Mouse (Mus musculus) stomach, embryonic 15.5 days (tissue): Measurements from ENCODE around the gene Nudt5. TPM values are rescaled to one million over a fixed set of nuclear protein-coding genes. Genes with fewer than 3 reads are reported as not detected.
A peak's percentile ranks its signal among the peaks of the same experiment; 100 is the strongest.
"Not testable (repeated sequence)": the region's sequence is repeated elsewhere in the genome, so short reads cannot be mapped to it uniquely, and the experiment has no call there.

ENCODE experiments used
- ATAC-seq: fragments of 200-750 bp; cut with Nextera tagmentation; 2 replicates; pipeline ENCODE4 v1.8.0; 2017; ENCODE audit warnings: low read depth, moderate number of reproducible peaks, moderate TSS enrichment; ENCODE audit not compliant: insufficient read depth, low FRiP score
- H3K27ac ChIP-seq: fragments of 300-500 bp; sonication (generic); 2 replicates; pipeline ENCODE4 v1.5.1; 2015; ENCODE audit warnings: mild to moderate bottlenecking, inconsistent platforms
- H3K27me3 ChIP-seq: fragments of 300-500 bp; sonication (generic); replicated peaks from 2 replicates; pipeline ENCODE4 v1.6.1; 2015; ENCODE audit warnings: inconsistent platforms
- H3K36me3 ChIP-seq: fragments of 300-500 bp; sonication (generic); 2 replicates; pipeline ENCODE4 v1.6.1; 2015; ENCODE audit warnings: inconsistent platforms
- H3K4me1 ChIP-seq: fragments of 300-500 bp; sonication (generic); 2 replicates; pipeline ENCODE4 v1.6.1; 2015; ENCODE audit warnings: inconsistent platforms
- H3K4me2 ChIP-seq: fragments of 300-500 bp; sonication (generic); 2 replicates; pipeline ENCODE4 v1.6.1; 2015; ENCODE audit warnings: mild to moderate bottlenecking, inconsistent platforms
- H3K4me3 ChIP-seq: fragments of 300-500 bp; sonication (generic); replicated peaks from 2 replicates; pipeline ENCODE4 v1.5.1; 2015; ENCODE audit warnings: inconsistent platforms
- H3K9ac ChIP-seq: fragments of 300-500 bp; sonication (generic); 2 replicates; pipeline ENCODE4 v1.6.1; 2015; ENCODE audit warnings: inconsistent platforms
- H3K9me3 ChIP-seq: fragments of 300-500 bp; sonication (generic); 2 replicates; pipeline ENCODE4 v1.6.1; 2016; ENCODE audit warnings: inconsistent platforms
- WGBS: fragments of 180-500 bp; shearing (Covaris S2); methylation state at CpG from one replicate; pipeline ENCODE4 v1.1.7; 2015; 5-methylcytosine and 5-hydroxymethylcytosine counted together
- polyA plus RNA-seq: library from polyadenylated mRNA; unstranded; fragments of >200 nt; fragmentation: Nextera tagmentation; extraction: Ambion mirVana; gene quantifications from 2 replicates; pipeline ENCODE4 v1.2.1, GENCODE M21; 2015

Gene Nudt5
- 72.9 and 76.4 TPM in 2 replicates for polyA plus RNA-seq

GRCm38 (mm10) chr2:5844873-5845631, at the start of gene Nudt5, which contains the start of gene Cdc123:
Nudt5 (plus strand) TSS chr2:5845019.
Cdc123 (minus strand) TSS chr2:5845164.
- WGBS, result under 1% methylated on average over 53 of the region's 53 CpGs
- Histone ChIP-seq H3K4me1 (peaks cover 6% of the 10 kb centered on the region; the same call in 1 of the 2 replicates), H3K36me3 (peaks cover 14% of the 10 kb centered on the region), H3K27me3 (no peaks in the 10 kb centered on the region), H3K4me3 (peak within 1 kb of the TSS; percentile 83), H3K27ac (peak within 1 kb of the TSS; percentile 96), H3K4me2 (peak within 1 kb of the TSS; percentile 52), H3K9ac (peak within 1 kb of the TSS; percentile 79), H3K9me3 (no peaks in the 10 kb centered on the region)
- ATAC-seq, result peak; percentile 94

GRCm38 (mm10) chr2:5797816-5798672, 46.8 kb upstream of the Nudt5 start:
- H3K4me1 ChIP-seq, result no peaks in the 10 kb centered on the region
- H3K9me3 ChIP-seq, result no peaks in the 10 kb centered on the region
- H3K27me3 ChIP-seq, result no peaks in the 10 kb centered on the region
- no peak overlapping the region for H3K4me2 ChIP-seq
- ATAC-seq, result no peak
- no peak overlapping the region for H3K4me3 ChIP-seq
- peaks cover 37% of the 10 kb centered on the region for H3K36me3 ChIP-seq
- WGBS, result 77% methylated on average over 11 of the region's 11 CpGs
- H3K9ac ChIP-seq, result no peak overlapping the region
- no peak overlapping the region for H3K27ac ChIP-seq

- Histone ChIP-seq H3K4me3 (no peak overlapping the region), H3K9ac (no peak overlapping the region), H3K36me3 (peaks cover 23% of the 10 kb centered on the region), H3K27ac (peak overlapping the region; percentile 63), H3K9me3 (no peaks in the 10 kb centered on the region), H3K4me1 (no peaks in the 10 kb centered on the region), H3K4me2 (no peak overlapping the region), H3K27me3 (no peaks in the 10 kb centered on the region)
- 55% methylated on average over 9 of the region's 9 CpGs for WGBS
- no peak for ATAC-seq
Measured at GRCm38 (mm10) chr2:5801182-5801640, 43.6 kb upstream of the Nudt5 start.

- Histone ChIP-seq H3K9me3 (no peaks in the 10 kb centered on the region), H3K27ac (peak overlapping the region; percentile 63), H3K4me3 (no peak overlapping the region), H3K36me3 (peaks cover 15% of the 10 kb centered on the region), H3K27me3 (no peaks in the 10 kb centered on the region), H3K9ac (no peak overlapping the region), H3K4me1 (no peaks in the 10 kb centered on the region), H3K4me2 (no peak overlapping the region)
- WGBS, result 86% methylated on average over 10 of the region's 10 CpGs
- no peak for ATAC-seq
Measured at GRCm38 (mm10) chr2:5801927-5802590, 42.8 kb upstream of the Nudt5 start.

GRCm38 (mm10) chr2:5804440-5805045, 40.3 kb upstream of the Nudt5 start:
- no peak overlapping the region for H3K4me3 ChIP-seq
- no peaks in the 10 kb centered on the region for H3K27me3 ChIP-seq
- no peak for ATAC-seq
- no peak overlapping the region for H3K4me2 ChIP-seq
- H3K4me1 ChIP-seq, result no peaks in the 10 kb centered on the region
- no peak overlapping the region for H3K27ac ChIP-seq
- 87% methylated on average over 6 of the region's 6 CpGs for WGBS
- H3K36me3 ChIP-seq, result peaks cover 8% of the 10 kb centered on the region
- no peak overlapping the region for H3K9ac ChIP-seq
- no peaks in the 10 kb centered on the region for H3K9me3 ChIP-seq

GRCm38 (mm10) chr2:5805228-5805627, 39.6 kb upstream of the Nudt5 start:
- no peak overlapping the region for H3K4me3 ChIP-seq
- ATAC-seq, result no peak
- no peak overlapping the region for H3K9ac ChIP-seq
- no peak overlapping the region for H3K27ac ChIP-seq
- 88% methylated on average over 7 of the region's 7 CpGs for WGBS
- no peak overlapping the region for H3K4me2 ChIP-seq
- H3K27me3 ChIP-seq, result no peaks in the 10 kb centered on the region
- no peaks in the 10 kb centered on the region for H3K9me3 ChIP-seq
- no peaks in the 10 kb centered on the region for H3K4me1 ChIP-seq
- H3K36me3 ChIP-seq, result peaks cover 8% of the 10 kb centered on the region

GRCm38 (mm10) chr2:5806201-5806600, 38.6 kb upstream of the Nudt5 start:
- not testable (repeated sequence) for H3K4me3 ChIP-seq

GRCm38 (mm10) chr2:5810036-5810718, 34.6 kb upstream of the Nudt5 start:
- Histone ChIP-seq H3K27ac (no peak overlapping the region), H3K36me3 (peaks cover 13% of the 10 kb centered on the region; the same call in 1 of the 2 replicates), H3K4me1 (no peaks in the 10 kb centered on the region), H3K9ac (no peak overlapping the region), H3K4me2 (no peak overlapping the region), H3K4me3 (no peak overlapping the region), H3K27me3 (no peaks in the 10 kb centered on the region), H3K9me3 (no peaks in the 10 kb centered on the region)
- 91% methylated on average over 5 of the region's 5 CpGs for WGBS
- ATAC-seq, result no peak

More at GRCm38 (mm10) chr2:5806201-5806600, 38.6 kb upstream of the Nudt5 start:
- not testable (repeated sequence) for H3K27me3 ChIP-seq, H3K4me1 ChIP-seq, ATAC-seq, H3K4me2 ChIP-seq, H3K27ac ChIP-seq, H3K9ac ChIP-seq, H3K9me3 ChIP-seq
- peaks cover 10% of the 10 kb centered on the region for H3K36me3 ChIP-seq
- WGBS, result 80% methylated on average over 3 of the region's 3 CpGs

GRCm38 (mm10) chr2:5811235-5811782, 33.5 kb upstream of the Nudt5 start:
- no peak for ATAC-seq
- Histone ChIP-seq H3K9me3 (no peaks in the 10 kb centered on the region), H3K9ac (no peak overlapping the region), H3K4me2 (no peak overlapping the region), H3K27ac (no peak overlapping the region), H3K4me1 (no peaks in the 10 kb centered on the region), H3K27me3 (no peaks in the 10 kb centered on the region), H3K36me3 (peaks cover 13% of the 10 kb centered on the region; the same call in 1 of the 2 replicates), H3K4me3 (no peak overlapping the region)
- 90% methylated on average over 5 of the region's 5 CpGs for WGBS

- H3K4me3 ChIP-seq, result no peak overlapping the region
- 92% methylated on average over 10 of the region's 10 CpGs for WGBS
- no peak overlapping the region for H3K9ac ChIP-seq
- H3K27me3 ChIP-seq, result no peaks in the 10 kb centered on the region
- H3K9me3 ChIP-seq, result no peaks in the 10 kb centered on the region
- no peak overlapping the region for H3K4me2 ChIP-seq
- H3K36me3 ChIP-seq, result peaks cover 37% of the 10 kb centered on the region
- no peaks in the 10 kb centered on the region for H3K4me1 ChIP-seq
- no peak overlapping the region for H3K27ac ChIP-seq
- ATAC-seq, result no peak
Measured at GRCm38 (mm10) chr2:5821264-5821663, 23.6 kb upstream of the Nudt5 start.

GRCm38 (mm10) chr2:5822449-5822848, 22.4 kb upstream of the Nudt5 start:
- Histone ChIP-seq H3K4me2 (no peak overlapping the region), H3K27me3 (no peaks in the 10 kb centered on the region), H3K9me3 (no peaks in the 10 kb centered on the region), H3K4me3 (no peak overlapping the region), H3K27ac (no peak overlapping the region), H3K4me1 (no peaks in the 10 kb centered on the region), H3K36me3 (peaks cover 36% of the 10 kb centered on the region), H3K9ac (no peak overlapping the region)
- 95% methylated on average over 6 of the region's 6 CpGs for WGBS
- no peak for ATAC-seq
